22 mouse cellular contexts compared by ENCODE assay signal in the genomic region with DNA sequence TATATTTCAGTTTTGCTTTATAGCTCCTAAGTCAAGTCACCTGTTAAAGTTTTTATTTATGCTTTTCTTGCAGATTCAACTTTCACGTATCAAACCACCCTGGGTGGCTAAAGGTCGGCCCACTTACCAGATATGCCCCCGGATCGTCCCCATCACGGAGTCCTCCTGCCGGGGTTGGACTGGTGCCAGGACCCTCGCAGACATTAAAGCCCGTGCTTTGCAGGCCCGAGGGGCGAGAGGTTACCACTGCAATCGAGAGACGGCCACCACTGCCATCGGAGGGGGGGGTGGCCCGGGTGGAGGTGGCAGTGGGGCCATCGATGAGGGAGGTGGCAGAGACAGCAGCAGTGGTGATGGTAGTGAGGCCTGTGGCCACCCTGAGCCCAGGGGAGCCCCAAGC. TPM values are rescaled to one million over a fixed set of nuclear protein-coding genes. Genes with fewer than 3 reads are reported as not detected.
A peak's percentile ranks its signal among the peaks of the same experiment; 100 is the strongest.
DNase-seq lines count a peak whose midpoint lies in the region; ATAC-seq and TF ChIP-seq lines count a peak whose summit lies in the region.
"Had no signal": no experiment of that assay in that cellular context is flagged by ENCODE, and none has a peak within 500 bp of the region (broad histone marks: within the 10 kb centered on the region; RNA-seq: fewer than 3 reads in every experiment).

No protein-coding gene starts in this region.

- TF ChIP-seq CTCF in intestine, postnatal 0 days (IDR thresholded peaks at IDR 0.05; ENCODE audit: low read depth) = no peak

- H3K27me3 ChIP-seq in heart, embryonic 12.5 days (replicated peaks) = no peaks in the 10 kb centered on the region
- H3K27me3 ChIP-seq in intestine, postnatal 0 days (replicated peaks; ENCODE audit: control insufficient read depth, insufficient read depth, low read length) = no peaks in the 10 kb centered on the region
- no peaks in the 10 kb centered on the region for H3K27me3 ChIP-seq in intestine, embryonic 15.5 days (replicated peaks)
- H3K27me3 ChIP-seq: CH12.LX, Patski had no signal

- H3K4me1 ChIP-seq in heart, embryonic 12.5 days (replicated peaks) = no peaks in the 10 kb centered on the region; the same call in 1 of the 2 replicates
- no peaks in the 10 kb centered on the region for H3K4me1 ChIP-seq in intestine, postnatal 0 days (replicated peaks; ENCODE audit: control insufficient read depth, insufficient read depth, low read length)
- no peaks in the 10 kb centered on the region for H3K4me1 ChIP-seq in intestine, embryonic 15.5 days (replicated peaks)

- peak; percentile 31 to 53 for DNase-seq in cerebellum, postnatal 10 days
- no peak for DNase-seq in cerebellum, adult 11-12 months
- peak; percentile 82 for DNase-seq in heart, adult 11 months
- peak; percentile 68 for DNase-seq in testis, postnatal 10 days (ENCODE audit: low spot score)
- DNase-seq in testis, postnatal 14 days (ENCODE audit: low spot score) = no peak
- DNase-seq: adrenal gland, adult 2 months; adrenal gland, adult 8-10 months; adrenal gland, postnatal 10 days; adrenal gland, postnatal 14 days; adrenal gland, postnatal 25 days; adrenal gland, postnatal 36 days; B cell, adult 2 months; cerebellum, adult 11 months; cerebellum, adult 18-20 months had no signal

- no peak overlapping the region for H3K4me3 ChIP-seq in heart, embryonic 12.5 days
- H3K4me3 ChIP-seq in intestine, postnatal 0 days (ENCODE audit: low read depth, low read length) = no peak overlapping the region
- no peak overlapping the region for H3K4me3 ChIP-seq in intestine, embryonic 15.5 days (replicated peaks)

- no peaks in the 10 kb centered on the region for H3K9me3 ChIP-seq in heart, embryonic 12.5 days (replicated peaks)
- no peaks in the 10 kb centered on the region for H3K9me3 ChIP-seq in intestine, postnatal 0 days (ENCODE audit: control insufficient read depth)
- no peaks in the 10 kb centered on the region for H3K9me3 ChIP-seq in intestine, embryonic 15.5 days
- H3K9me3 ChIP-seq: G1E had no signal

- H3K4me2 ChIP-seq in heart, embryonic 12.5 days = no peak overlapping the region
- H3K4me2 ChIP-seq in intestine, postnatal 0 days (replicated peaks; ENCODE audit: low read depth) = no peak overlapping the region
- H3K4me2 ChIP-seq in intestine, embryonic 15.5 days (replicated peaks) = no peak overlapping the region

- H3K9ac ChIP-seq in heart, embryonic 12.5 days = no peak overlapping the region
- H3K9ac ChIP-seq in intestine, postnatal 0 days (ENCODE audit: low read depth, low read length) = no peak overlapping the region
- H3K9ac ChIP-seq in intestine, embryonic 15.5 days = no peak overlapping the region

- H3K36me3 ChIP-seq in heart, embryonic 12.5 days = peaks cover 88% of the 10 kb centered on the region
- peaks cover 81% of the 10 kb centered on the region for H3K36me3 ChIP-seq in intestine, postnatal 0 days (ENCODE audit: control insufficient read depth, insufficient read depth)
- peaks cover 67% of the 10 kb centered on the region for H3K36me3 ChIP-seq in intestine, embryonic 15.5 days

- ATAC-seq in heart, embryonic 12.5 days (ENCODE audit: insufficient number of reproducible peaks, low FRiP score) = no peak
- no peak for ATAC-seq in intestine, postnatal 0 days
- ATAC-seq in intestine, embryonic 15.5 days = no peak
- ATAC-seq: activated CD4-positive, CD25-positive, alpha-beta regulatory T cell, adult 4 months; CD4-positive, CD25-positive, alpha-beta regulatory T cell, adult 4 months; Patski had no signal

- no peak overlapping the region for H3K27ac ChIP-seq in heart, embryonic 12.5 days (ENCODE audit: poor library complexity, severe bottlenecking)
- peak overlapping the region; percentile 35; the same call in 1 of the 2 replicates for H3K27ac ChIP-seq in intestine, postnatal 0 days (ENCODE audit: low read depth, low read length)
- H3K27ac ChIP-seq in intestine, embryonic 15.5 days = no peak overlapping the region

- WGBS in heart, embryonic 12.5 days = 88% methylated on average over 15 of the region's 15 CpGs
- WGBS in intestine, postnatal 0 days = 87% methylated on average over 15 of the region's 15 CpGs
- 85% methylated on average over 15 of the region's 15 CpGs for WGBS in intestine, embryonic 15.5 days

RNA-seq across cellular contexts. Expression of gene Asxl1, which starts 53.5 kb away (rescaled TPM):
- 14.4 TPM in 2 replicates for polyA plus RNA-seq in heart, embryonic 12.5 days (2016; fragmentation: Nextera tagmentation; extraction: Ambion mirVana)
- 6.7 and 7.4 TPM in 2 replicates for polyA plus RNA-seq in intestine, postnatal 0 days (2015; fragmentation: Nextera tagmentation; extraction: Ambion mirVana)
- 12.4 and 13.5 TPM in 2 replicates for polyA plus RNA-seq in intestine, embryonic 15.5 days (2015; fragmentation: Nextera tagmentation; extraction: Ambion mirVana)

Comparison
In these comparisons a context has a peak if more than half of its experiments do, and no peak if none do; other contexts are left out.
1. DNase-seq: peak in cerebellum, postnatal 10 days (2 of 2), heart, adult 11 months (single experiment) and testis, postnatal 10 days (single experiment); none in cerebellum, adult 11-12 months (single experiment) and testis, postnatal 14 days (single experiment).